19 mouse cellular contexts compared by ENCODE assay signal in the genomic region with DNA sequence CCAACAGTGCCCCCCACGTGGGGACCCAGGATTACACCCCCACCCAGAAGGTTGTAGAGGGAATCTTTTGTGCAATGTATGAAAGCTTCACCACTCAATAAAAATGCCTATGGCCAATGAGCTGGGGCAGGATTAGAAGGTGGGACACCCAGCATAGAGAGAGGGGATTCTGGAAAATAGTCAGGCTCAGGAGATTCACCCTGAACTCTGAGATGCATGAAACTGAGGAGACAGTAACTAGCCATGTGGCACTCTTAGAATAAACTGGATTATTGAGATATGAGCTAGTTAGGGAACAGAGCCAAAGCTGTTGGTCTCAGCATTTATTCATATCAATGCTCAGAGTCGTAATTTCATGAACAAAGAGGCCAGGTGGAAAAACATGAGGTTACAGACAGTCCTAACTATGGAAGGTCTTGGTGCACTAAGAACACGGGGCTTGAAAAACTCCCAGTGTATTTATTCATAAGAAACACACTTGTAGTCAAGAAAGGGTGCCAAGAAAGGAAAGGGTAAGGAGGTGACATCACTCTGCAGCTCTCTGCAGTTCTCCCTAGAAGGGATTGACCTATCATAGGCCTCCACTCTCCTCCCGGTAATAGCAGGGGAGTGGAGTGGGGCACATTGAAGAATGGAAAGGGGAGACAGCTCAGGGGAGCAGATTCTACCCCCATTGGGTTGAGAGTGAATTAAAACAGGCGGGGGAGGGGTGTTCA. TPM values are rescaled to one million over a fixed set of nuclear protein-coding genes. Genes with fewer than 3 reads are reported as not detected.
DNase-seq lines count a peak whose midpoint lies in the region; ATAC-seq and TF ChIP-seq lines count a peak whose summit lies in the region.
"Had no signal": no experiment of that assay in that cellular context is flagged by ENCODE, and none has a peak within 500 bp of the region (broad histone marks: within the 10 kb centered on the region; RNA-seq: fewer than 3 reads in every experiment).

No protein-coding gene starts in this region.

- DNase-seq in heart, embryonic 10.5 days (ENCODE audit: low spot score) = no peak
- DNase-seq in heart, adult 8-10 months (ENCODE audit: low spot score) = no peak
- peak; percentile 80 for DNase-seq in 416B (ENCODE audit: low read depth)
- peak; percentile 15 for DNase-seq in brain, embryonic 14.5 days (ENCODE audit: low read depth)
- DNase-seq in layer of hippocampus, postnatal 14 days (ENCODE audit: low spot score in 2 of 2) = no peak
- DNase-seq in adrenal gland, postnatal 25 days = no peak
- DNase-seq in midbrain, embryonic 10.5 days (ENCODE audit: low spot score) = no peak
- DNase-seq: cerebellum, adult 11-12 months; cerebellum, postnatal 25 days; gastrocnemius, postnatal 10 days; heart, postnatal 4 days; kidney, adult 9 months; kidney, postnatal 36 days; lung, postnatal 14 days; right cerebral cortex, adult 18-20 months; thymus, adult 18-20 months had no signal

- no peaks in the 10 kb centered on the region for H3K9me3 ChIP-seq in heart, embryonic 10.5 days
- H3K9me3 ChIP-seq in liver, embryonic 15.5 days (replicated peaks) = no peaks in the 10 kb centered on the region
- no peaks in the 10 kb centered on the region for H3K9me3 ChIP-seq in midbrain, embryonic 10.5 days (replicated peaks)
- H3K9me3 ChIP-seq: heart, embryonic 12.5 days; midbrain, embryonic 15.5 days had no signal

- ATAC-seq in liver, embryonic 15.5 days (ENCODE audit: insufficient read depth) = no peak
- ATAC-seq: midbrain, embryonic 15.5 days had no signal

- TF ChIP-seq CTCF in brain, embryonic 14.5 days (IDR thresholded peaks at IDR 0.05; ENCODE audit: borderline replicate concordance, extremely low read depth, insufficient read depth, insufficient read length) = no peak

- peak overlapping the region; percentile 26 for H3K9ac ChIP-seq in liver, embryonic 15.5 days
- H3K9ac ChIP-seq: heart, embryonic 12.5 days; midbrain, embryonic 15.5 days had no signal

- TF ChIP-seq POLR2A in brain, embryonic 14.5 days (IDR thresholded peaks at IDR 0.05; ENCODE audit: borderline replicate concordance, extremely low read depth, insufficient read depth, insufficient read length, poor library complexity, severe bottlenecking) = no peak

- peak overlapping the region; percentile 53 for H3K4me2 ChIP-seq in liver, embryonic 15.5 days
- H3K4me2 ChIP-seq: midbrain, embryonic 15.5 days had no signal

- H3K27ac ChIP-seq in heart, embryonic 10.5 days = peak overlapping the region; percentile 53; the same call in 1 of the 2 replicates
- peak overlapping the region; percentile 89 for H3K27ac ChIP-seq in liver, embryonic 15.5 days (replicated peaks)
- no peak overlapping the region for H3K27ac ChIP-seq in midbrain, embryonic 10.5 days (replicated peaks)
- H3K27ac ChIP-seq: midbrain, embryonic 15.5 days had no signal

- H3K4me3 ChIP-seq in heart, embryonic 10.5 days = no peak overlapping the region
- peak overlapping the region; percentile 34 for H3K4me3 ChIP-seq in liver, embryonic 15.5 days (replicated peaks)
- H3K4me3 ChIP-seq in midbrain, embryonic 10.5 days = no peak overlapping the region
- H3K4me3 ChIP-seq: heart, embryonic 12.5 days; midbrain, embryonic 15.5 days had no signal

- 64% methylated on average over 5 of the region's 5 CpGs for WGBS in heart, embryonic 10.5 days
- 29% methylated on average over 5 of the region's 5 CpGs for WGBS in liver, embryonic 15.5 days (ENCODE audit: insufficient replicate concordance)
- WGBS in midbrain, embryonic 10.5 days = 79% methylated on average over 5 of the region's 5 CpGs

- no peaks in the 10 kb centered on the region for H3K27me3 ChIP-seq in heart, embryonic 10.5 days (ENCODE audit: insufficient read depth, poor library complexity, severe bottlenecking)
- H3K27me3 ChIP-seq in liver, embryonic 15.5 days = no peaks in the 10 kb centered on the region
- H3K27me3 ChIP-seq in midbrain, embryonic 10.5 days (ENCODE audit: low read depth, poor library complexity, severe bottlenecking) = no peaks in the 10 kb centered on the region
- H3K27me3 ChIP-seq: heart, embryonic 12.5 days; midbrain, embryonic 15.5 days had no signal

- peaks cover 84% of the 10 kb centered on the region for H3K4me1 ChIP-seq in heart, embryonic 10.5 days
- H3K4me1 ChIP-seq in liver, embryonic 15.5 days (replicated peaks) = peaks cover 98% of the 10 kb centered on the region
- H3K4me1 ChIP-seq in midbrain, embryonic 10.5 days = 0 out of 2 replicates have a peak, but pooled peaks cover 3% of the 10 kb centered on the region
- H3K4me1 ChIP-seq: midbrain, embryonic 15.5 days had no signal

- 0 out of 2 replicates have a peak, but pooled peaks cover under 1% of the 10 kb centered on the region for H3K36me3 ChIP-seq in heart, embryonic 10.5 days
- no peaks in the 10 kb centered on the region for H3K36me3 ChIP-seq in liver, embryonic 15.5 days (replicated peaks)
- H3K36me3 ChIP-seq in midbrain, embryonic 10.5 days = no peaks in the 10 kb centered on the region
- H3K36me3 ChIP-seq: heart, embryonic 12.5 days; midbrain, embryonic 15.5 days had no signal

RNA-seq across cellular contexts. Expression of gene Emilin2, which starts 46.3 kb away (rescaled TPM):
- polyA plus RNA-seq in heart, embryonic 10.5 days (2016; fragmentation: Nextera tagmentation; extraction: Ambion mirVana) = 66.9 and 119 TPM in 2 replicates
- 10 to 100 TPM; 25.3 to 46.2 (median 41.1) TPM for total RNA-seq in heart, adult 8-10 months (2022)
- 1.8 and 2.0 TPM in 2 replicates for polyA plus RNA-seq in brain, embryonic 14.5 days (2012; rRNA removed)
- 23.9 and 29.7 TPM in 2 replicates for polyA plus RNA-seq in liver, embryonic 15.5 days (2015; fragmentation: Nextera tagmentation; extraction: Ambion mirVana)
- 1 to 10 TPM; 2.5 to 4.1 TPM for total RNA-seq in layer of hippocampus, postnatal 14 days (2021)
- 4.4 and 5.2 TPM in 2 replicates for total RNA-seq in adrenal gland, postnatal 25 days (2021)
- 19.1 and 22.6 TPM in 2 replicates for polyA plus RNA-seq in midbrain, embryonic 10.5 days (2016; fragmentation: Nextera tagmentation; extraction: Ambion mirVana)

Comparison
In these comparisons a context has a peak if more than half of its experiments do, and no peak if none do; other contexts are left out.
1. DNase-seq: peak in 416B (single experiment) and brain, embryonic 14.5 days (single experiment); none in heart, embryonic 10.5 days (single experiment), heart, adult 8-10 months (single experiment), layer of hippocampus, postnatal 14 days (0 of 2), adrenal gland, postnatal 25 days (single experiment) and midbrain, embryonic 10.5 days (single experiment).